Mouse (Mus musculus): ENCODE data around the gene Cnnm2.

Gene Cnnm2

GRCm38 (mm10) chr19:46886826-46887225 is 125.4 kb downstream of the Cnnm2 start:
- DNase-seq (ENCODE audit: low read depth, low spot score): no peak

DNA sequence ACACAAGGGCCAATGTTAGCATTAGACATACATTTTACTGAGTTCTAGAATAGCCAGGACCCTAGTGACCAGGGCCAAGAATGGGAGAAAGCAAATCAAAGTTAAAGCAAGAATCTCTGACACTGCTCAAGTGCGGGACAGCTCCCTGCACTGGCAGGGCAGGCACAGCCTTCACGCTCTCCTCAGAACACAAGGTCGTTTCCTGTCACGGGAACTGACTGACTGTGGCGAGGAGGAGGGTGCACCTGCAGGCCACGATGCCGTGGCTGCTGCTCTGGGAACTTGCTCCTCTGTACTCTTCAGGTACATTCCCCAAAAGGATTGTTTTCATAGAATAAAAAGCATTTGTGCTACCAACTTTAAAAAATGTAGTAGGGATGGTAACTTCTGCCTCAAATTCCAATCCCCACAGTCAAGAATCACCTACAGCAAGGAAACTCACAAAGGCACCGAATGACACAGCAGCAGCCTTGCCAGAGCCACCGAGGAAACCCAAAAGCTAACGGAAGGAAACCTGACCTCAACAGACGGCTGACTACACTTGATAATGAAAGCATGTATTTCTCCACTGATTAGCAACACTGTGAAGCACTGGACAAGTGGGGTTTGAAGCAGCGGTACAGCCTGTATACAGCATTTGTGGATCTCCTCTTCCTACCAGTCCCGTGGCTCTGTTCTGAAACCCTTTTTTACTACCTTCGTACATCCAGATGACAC is 126.6 kb downstream of the Cnnm2 start:
- no peak for DNase-seq (ENCODE audit: low read depth, low spot score)

- no peak for DNase-seq (ENCODE audit: low read depth, low spot score)
Observed at GRCm38 (mm10) chr19:46889666-46890065, 128.3 kb downstream of the Cnnm2 start.

GRCm38 (mm10) chr19:46890657-46891056 is 129.3 kb downstream of the Cnnm2 start:
- no peak for DNase-seq (ENCODE audit: low read depth, low spot score)

DNA sequence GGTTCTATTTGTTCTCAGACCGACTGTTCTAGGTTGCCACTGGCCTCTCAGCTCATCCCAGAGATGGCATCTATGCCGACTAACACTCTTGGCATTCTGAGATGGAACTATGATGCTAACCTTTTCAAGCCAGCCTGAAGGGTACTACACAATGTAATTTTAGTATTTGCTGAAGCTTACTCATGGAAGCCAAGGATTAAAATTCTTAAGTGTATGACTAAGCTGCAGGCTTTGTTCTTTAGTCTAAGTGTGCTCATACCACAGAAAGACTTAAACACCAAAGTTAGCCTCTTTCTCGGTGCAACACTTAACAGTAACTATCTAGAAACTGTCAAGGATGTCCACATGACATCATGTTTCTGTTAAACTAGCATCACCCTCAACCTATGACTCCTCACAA is 131.5 kb downstream of the Cnnm2 start:
- DNase-seq (ENCODE audit: low read depth, low spot score): no peak

DNA sequence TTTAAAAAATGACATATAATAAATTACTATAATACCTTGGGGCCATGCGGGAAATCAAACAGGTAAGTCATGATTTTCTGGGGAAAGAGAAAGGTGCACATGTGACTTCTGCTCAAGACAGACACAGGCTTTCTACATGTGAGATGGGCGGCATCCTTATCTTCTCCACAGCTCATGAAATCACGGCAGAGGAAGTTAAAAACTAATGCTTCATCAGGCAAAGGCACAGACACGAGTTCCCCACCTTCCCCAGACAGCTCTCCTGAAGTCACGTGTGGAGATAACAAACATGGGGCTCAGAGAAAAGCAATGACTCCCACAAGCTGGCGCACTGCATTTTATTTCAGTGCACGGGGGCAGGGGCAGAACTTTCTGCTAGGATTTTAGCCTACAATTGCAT is 132.1 kb downstream of the Cnnm2 start:
- no peak for DNase-seq (ENCODE audit: low read depth, low spot score)

DNA sequence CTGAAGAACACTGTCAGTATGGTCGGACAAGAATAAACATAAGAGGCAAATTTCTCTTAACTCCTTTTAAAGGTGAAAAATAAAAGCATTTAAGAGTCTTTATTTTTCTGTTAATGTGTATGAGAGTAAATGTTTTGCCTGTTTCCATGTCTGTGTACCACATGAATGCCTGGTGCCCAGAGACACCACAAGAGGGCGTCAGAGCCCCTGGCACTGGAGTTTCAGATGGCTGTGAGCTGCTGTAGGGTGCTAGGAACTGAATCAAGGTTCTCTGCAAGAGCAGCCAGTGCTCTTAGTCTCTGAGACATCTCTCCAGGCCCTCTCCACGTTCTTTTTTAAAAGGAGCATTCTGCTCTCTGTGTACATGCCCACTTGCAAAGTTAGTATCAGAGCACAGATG is 135.7 kb downstream of the Cnnm2 start:
- DNase-seq (ENCODE audit: low read depth, low spot score): no peak

GRCm38 (mm10) chr19:46898222-46898621 is 136.8 kb downstream of the Cnnm2 start:
- no peak for DNase-seq (ENCODE audit: low read depth, low spot score)

DNA sequence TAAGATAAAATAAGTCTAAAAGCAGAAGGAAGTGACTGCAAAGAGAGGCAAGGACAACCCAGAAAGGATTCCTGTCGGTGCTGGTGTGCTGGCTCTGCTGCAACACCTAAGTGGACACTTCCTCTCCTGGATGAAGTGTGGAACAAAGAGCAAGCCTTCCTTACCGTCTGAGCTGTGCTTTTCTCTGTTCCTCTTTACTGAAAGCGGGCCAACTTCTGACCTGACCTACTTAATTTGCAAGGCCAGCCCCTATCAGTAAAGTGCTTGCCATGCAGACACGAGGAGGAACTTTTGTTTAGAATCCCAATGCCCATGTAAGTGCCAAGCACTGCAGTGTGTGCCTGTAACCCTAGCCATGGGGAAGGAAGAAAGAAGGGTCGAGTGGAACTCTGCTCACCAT is 137.9 kb downstream of the Cnnm2 start:
- no peak for DNase-seq (ENCODE audit: low read depth, low spot score)

- no peak for DNase-seq (ENCODE audit: low read depth, low spot score)
Observed at GRCm38 (mm10) chr19:46899871-46900270, 138.5 kb downstream of the Cnnm2 start.

DNA sequence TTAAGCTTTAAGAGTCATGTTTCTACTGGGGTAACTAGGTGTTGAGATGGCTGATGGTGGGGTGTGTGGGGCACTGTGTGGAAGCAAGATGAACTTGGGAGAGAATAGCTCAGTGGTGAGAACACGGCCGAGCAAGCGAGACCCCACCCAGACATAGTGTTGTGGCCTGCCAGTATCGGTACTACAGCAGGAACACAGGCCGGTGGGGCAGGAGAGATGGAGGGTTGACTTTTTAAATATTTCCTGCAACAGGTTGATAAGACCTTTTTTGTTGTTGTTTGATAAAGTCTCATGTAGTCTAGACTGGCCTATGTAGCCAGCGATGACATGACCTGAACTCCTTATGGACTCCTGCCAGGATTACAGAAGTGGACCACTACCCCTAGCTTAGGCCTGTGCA is 139.4 kb downstream of the Cnnm2 start:
- DNase-seq (ENCODE audit: low read depth, low spot score): no peak

DNA sequence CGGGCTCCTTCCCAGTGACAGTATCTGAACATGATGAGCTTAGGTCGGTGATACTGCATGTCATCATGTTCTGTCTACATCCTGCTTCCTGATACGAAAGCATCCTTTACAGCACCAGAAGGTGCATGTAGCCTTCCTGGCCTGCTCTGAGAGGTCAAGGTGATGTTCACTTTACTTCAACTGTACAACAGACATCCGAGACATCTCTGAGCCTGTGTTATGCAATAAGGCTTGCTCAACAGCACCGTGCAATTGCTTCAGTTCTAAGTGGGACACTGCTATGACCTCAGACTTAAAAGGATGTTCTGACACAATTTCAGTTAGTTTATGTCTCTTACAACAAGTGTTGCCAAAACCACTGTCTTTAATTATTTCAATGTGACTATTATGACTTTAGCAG is 139.9 kb downstream of the Cnnm2 start:
- no peak for DNase-seq (ENCODE audit: low read depth, low spot score)

GRCm38 (mm10) chr19:46903379-46903778 is 142.0 kb downstream of the Cnnm2 start:
- DNase-seq (ENCODE audit: low read depth, low spot score): no peak

DNA sequence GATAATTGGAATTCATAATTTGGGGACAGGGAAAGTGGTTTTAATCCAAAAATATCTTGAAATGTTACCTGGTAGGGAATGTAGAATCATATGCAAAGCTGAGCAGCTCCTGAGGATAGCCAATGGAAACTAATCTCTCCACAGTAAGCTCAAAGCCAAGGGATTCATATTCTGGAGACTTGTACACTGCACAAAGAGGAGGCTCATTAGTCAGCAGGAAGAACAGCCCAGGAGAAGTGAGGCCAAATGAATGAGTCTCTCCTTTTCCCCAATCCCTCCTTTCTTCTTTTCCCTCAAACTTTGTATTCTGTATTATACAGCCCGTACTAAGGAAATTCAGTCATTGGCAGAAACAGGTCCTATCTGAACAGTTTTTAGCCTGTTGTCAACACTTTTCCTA is 143.5 kb downstream of the Cnnm2 start:
- no peak for DNase-seq (ENCODE audit: low read depth, low spot score)

DNA sequence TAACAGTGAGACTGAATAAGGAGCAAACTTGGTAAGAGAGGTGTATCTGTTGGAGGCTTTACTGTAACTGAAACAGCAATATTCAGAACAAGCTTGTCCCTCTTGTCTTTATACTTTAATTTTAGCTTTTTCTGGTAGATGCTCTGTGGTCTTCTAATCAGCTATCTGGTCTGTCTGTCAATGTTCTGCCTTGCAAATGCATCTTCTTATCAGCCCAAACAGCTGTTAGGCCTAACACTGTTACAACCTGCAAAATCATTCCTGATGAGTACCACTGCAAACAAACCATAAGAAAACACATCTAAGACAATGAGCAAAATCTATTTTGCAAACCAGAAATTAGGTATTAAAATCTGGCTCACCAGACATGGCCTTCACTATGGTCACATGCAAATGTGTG is 144.0 kb downstream of the Cnnm2 start:
- DNase-seq (ENCODE audit: low read depth, low spot score): no peak

- no peak for DNase-seq (ENCODE audit: low read depth, low spot score)
Observed at GRCm38 (mm10) chr19:46905971-46906370, 144.6 kb downstream of the Cnnm2 start.

DNA sequence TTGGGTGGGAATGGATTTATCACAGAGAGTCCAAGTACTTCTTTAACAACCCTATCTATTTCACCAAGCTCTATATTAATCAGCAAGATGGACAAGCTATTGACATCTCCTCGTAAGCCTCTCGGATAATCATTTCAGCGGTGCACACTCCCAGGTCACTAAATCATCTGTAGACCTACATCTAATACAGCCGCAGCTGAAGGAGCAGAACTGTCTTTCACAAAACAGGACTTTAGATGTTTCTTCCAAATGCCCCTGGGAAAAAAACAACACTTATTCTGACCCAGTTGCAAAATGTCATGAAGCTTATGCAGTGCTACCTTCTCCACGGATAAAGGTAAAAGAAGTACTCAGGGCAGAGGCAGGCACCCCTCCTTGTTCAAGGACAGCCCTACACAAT is 146.8 kb downstream of the Cnnm2 start:
- DNase-seq (ENCODE audit: low read depth, low spot score): no peak

DNA sequence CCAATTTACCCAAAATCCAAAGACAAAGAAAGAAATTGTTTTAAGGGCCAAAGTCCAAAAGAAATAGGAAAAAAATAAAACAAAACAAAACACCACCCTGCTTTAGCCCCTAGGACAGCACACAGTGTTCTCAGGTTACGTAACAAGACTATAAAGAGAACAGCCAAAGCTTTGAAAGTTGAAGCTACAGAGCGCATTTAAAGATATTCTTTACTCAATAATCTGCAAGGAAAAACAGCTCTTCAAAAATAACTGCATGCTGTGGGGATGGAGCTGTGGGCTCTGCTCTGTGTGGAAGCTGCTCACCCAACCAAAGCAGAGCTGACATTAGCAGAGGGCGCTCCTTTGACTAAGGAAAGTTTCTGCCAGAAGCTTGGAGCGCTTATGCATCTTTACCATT is 147.6 kb downstream of the Cnnm2 start:
- DNase-seq (ENCODE audit: low read depth, low spot score): no peak

- no peak for DNase-seq (ENCODE audit: low read depth, low spot score)
Observed at GRCm38 (mm10) chr19:46911492-46911891, 150.1 kb downstream of the Cnnm2 start.

- no peak for DNase-seq (ENCODE audit: low read depth, low spot score)
Observed at GRCm38 (mm10) chr19:46913626-46914025, 152.2 kb downstream of the Cnnm2 start.

GRCm38 (mm10) chr19:46915406-46916080 is 154.1 kb downstream of the Cnnm2 start:
- no peak for DNase-seq (ENCODE audit: low read depth, low spot score)

GRCm38 (mm10) chr19:46920571-46920970 is 159.2 kb downstream of the Cnnm2 start:
- DNase-seq (ENCODE audit: low read depth, low spot score): no peak

- DNase-seq (ENCODE audit: low read depth, low spot score): no peak
Observed at GRCm38 (mm10) chr19:46926357-46926756, 165.0 kb downstream of the Cnnm2 start.
